Mouse (Mus musculus) midbrain, embryonic 16.5 days (tissue): ENCODE measurements around the gene C330007P06Rik. TPM values are rescaled to one million over a fixed set of nuclear protein-coding genes. Genes with fewer than 3 reads are reported as not detected.

ENCODE experiments used
- ATAC-seq: fragments of 200-750 bp; cut with Nextera tagmentation; 2 replicates; pipeline ENCODE4 v1.8.0; 2017; ENCODE audit warnings: moderate TSS enrichment
- H3K27ac ChIP-seq: fragments of 300-500 bp; sonication (generic); 2 replicates; pipeline ENCODE4 v1.5.1; 2014; ENCODE audit warnings: mild to moderate bottlenecking, low read length, mixed read lengths
- H3K27me3 ChIP-seq: fragments of 300-500 bp; sonication (generic); 2 replicates; pipeline ENCODE4 v1.6.1; 2014; ENCODE audit warnings: low read depth, low read length, mixed read lengths; ENCODE audit not compliant: control insufficient read depth, insufficient read depth
- H3K36me3 ChIP-seq: fragments of 300-500 bp; sonication (generic); 2 replicates; pipeline ENCODE4 v1.6.1; 2014; ENCODE audit warnings: mild to moderate bottlenecking, low read length, moderate library complexity, mixed read lengths; ENCODE audit not compliant: control insufficient read depth, insufficient read depth
- H3K4me1 ChIP-seq: fragments of 300-500 bp; sonication (generic); 2 replicates; pipeline ENCODE4 v1.6.1; 2014; ENCODE audit warnings: mild to moderate bottlenecking, low read length, mixed read lengths; ENCODE audit not compliant: control insufficient read depth, insufficient read depth
- H3K4me2 ChIP-seq: fragments of 300-500 bp; sonication (generic); 2 replicates; pipeline ENCODE4 v1.6.1; 2014; ENCODE audit warnings: mild to moderate bottlenecking, low read length, mixed read lengths
- H3K4me3 ChIP-seq: fragments of 300-500 bp; sonication (generic); 2 replicates; pipeline ENCODE4 v1.5.1; 2014; ENCODE audit warnings: low read depth, mild to moderate bottlenecking, low read length, moderate library complexity, mixed read lengths
- H3K9ac ChIP-seq: fragments of 300-500 bp; sonication (generic); 2 replicates; pipeline ENCODE4 v1.6.1; 2014; ENCODE audit warnings: low read depth, low read length, mixed read lengths
- H3K9me3 ChIP-seq: fragments of 300-500 bp; sonication (generic); replicated peaks from 2 replicates; pipeline ENCODE4 v1.6.1; 2014; ENCODE audit warnings: mild to moderate bottlenecking, low read length, mixed read lengths; ENCODE audit not compliant: control insufficient read depth, poor library complexity, severe bottlenecking
- WGBS: fragments of 180-500 bp; shearing (Covaris S2); extraction: QIAGEN DNeasy Blood & Tissue Kit; methylation state at CpG from one replicate; pipeline ENCODE4 v1.1.7; 2014; 5-methylcytosine and 5-hydroxymethylcytosine counted together
- polyA plus RNA-seq: library from polyadenylated mRNA; unstranded; fragments of >200 nt; fragmentation: Nextera tagmentation; extraction: Ambion mirVana; gene quantifications from 2 replicates; pipeline ENCODE4 v1.2.1, GENCODE M21; 2015

C330007P06Rik gene
- polyA plus RNA-seq, 1 experiment from 2014 or later: 20.9 TPM

DNA sequence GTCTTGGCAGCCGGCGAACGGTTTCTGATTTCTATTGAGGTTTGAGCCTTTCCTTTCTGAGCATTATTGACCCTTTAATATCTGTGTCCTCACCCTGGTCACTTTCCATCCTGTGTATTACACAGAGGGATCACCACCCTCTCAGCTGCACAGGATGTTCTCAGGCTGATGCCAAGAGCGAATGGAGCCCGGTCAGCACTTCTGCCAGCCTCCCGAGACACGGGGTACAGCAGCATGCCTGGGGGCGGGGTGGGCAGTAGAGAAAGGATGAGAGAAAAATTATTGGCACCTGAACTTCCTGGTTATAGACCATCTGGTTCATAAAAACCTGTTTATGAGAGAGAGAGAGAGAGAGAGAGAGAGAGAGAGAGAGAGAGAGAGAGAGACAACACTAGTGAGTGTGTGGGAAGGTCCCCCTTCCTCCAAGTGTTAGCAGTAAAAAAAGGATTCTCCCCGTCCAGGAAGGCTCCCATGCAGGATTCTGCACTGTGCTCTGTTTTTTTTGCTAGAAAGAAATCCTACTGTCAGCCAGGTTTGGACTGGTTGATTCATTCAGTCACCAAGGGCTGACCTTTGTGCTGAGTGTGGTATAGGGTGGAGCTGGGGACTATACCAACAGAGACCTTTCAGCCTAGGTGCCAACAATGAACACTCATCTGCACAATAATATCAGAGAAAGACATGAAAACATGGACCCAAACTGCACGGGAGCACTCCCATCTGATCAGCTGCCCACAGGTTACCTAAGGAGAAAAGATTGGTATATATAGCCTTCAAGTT lies 49.8 kb downstream of the C330007P06Rik start:
- no peak overlapping the region for H3K4me2 ChIP-seq
- no peak overlapping the region for H3K27ac ChIP-seq
- H3K36me3 ChIP-seq: no peaks in the 10 kb centered on the region
- no peaks in the 10 kb centered on the region for H3K9me3 ChIP-seq
- H3K4me3 ChIP-seq: no peak overlapping the region
- WGBS: 84% methylated on average over 10 of the region's 10 CpGs
- H3K27me3 ChIP-seq: no peaks in the 10 kb centered on the region
- no peak overlapping the region for H3K9ac ChIP-seq
- no peak for ATAC-seq
- H3K4me1 ChIP-seq: no peaks in the 10 kb centered on the region

DNA sequence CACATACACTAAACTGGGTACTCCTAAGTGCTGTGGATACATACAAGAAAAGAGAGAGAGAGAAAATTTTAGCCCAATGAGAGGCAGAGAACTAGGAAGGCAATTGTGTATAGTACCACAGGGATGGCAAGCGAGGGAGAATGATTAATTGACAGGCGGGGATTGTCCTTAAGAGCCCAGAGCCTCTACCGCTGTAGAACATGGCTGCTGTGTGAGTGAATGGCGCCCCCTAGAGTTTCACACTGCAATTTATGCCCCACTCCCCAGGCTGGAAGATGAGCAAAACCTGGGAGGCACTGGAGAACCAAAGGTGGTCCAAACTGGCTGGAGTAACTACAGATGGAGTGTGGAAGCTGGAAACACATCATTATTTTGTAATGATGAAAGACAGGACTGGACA lies 53.7 kb downstream of the C330007P06Rik start:
- no peak for ATAC-seq
- Histone ChIP-seq H3K27ac (no peak overlapping the region), H3K27me3 (no peaks in the 10 kb centered on the region), H3K4me1 (0 out of 2 replicates have a peak, but pooled peaks cover 2% of the 10 kb centered on the region), H3K9me3 (no peaks in the 10 kb centered on the region), H3K36me3 (no peaks in the 10 kb centered on the region), H3K4me2 (no peak overlapping the region), H3K4me3 (no peak overlapping the region), H3K9ac (no peak overlapping the region)
- 12% methylated on average over 4 of the region's 4 CpGs for WGBS

DNA sequence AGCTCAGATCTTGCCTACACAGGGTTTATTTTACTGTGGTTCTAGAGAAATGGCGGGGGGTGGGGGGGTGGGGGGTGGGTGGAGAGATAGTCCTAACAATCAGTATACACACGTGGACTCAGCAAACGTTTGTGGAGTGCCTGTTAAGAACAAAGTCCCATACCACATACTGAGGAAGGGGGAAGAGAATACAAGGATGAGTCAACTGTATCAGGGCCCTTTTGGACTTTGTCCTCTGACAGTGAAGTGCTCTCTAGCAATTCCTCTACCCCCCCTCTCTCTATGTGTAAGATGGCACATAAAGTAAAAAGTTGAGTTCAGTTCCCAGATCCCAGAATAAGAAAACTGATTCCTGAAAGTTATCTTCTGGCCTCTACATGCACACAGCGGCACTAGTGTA lies 54.3 kb downstream of the C330007P06Rik start:
- ATAC-seq: no peak
- Histone ChIP-seq H3K4me2 (no peak overlapping the region), H3K4me1 (0 out of 2 replicates have a peak, but pooled peaks cover 2% of the 10 kb centered on the region), H3K36me3 (no peaks in the 10 kb centered on the region), H3K9ac (no peak overlapping the region), H3K27ac (no peak overlapping the region), H3K9me3 (no peaks in the 10 kb centered on the region), H3K4me3 (no peak overlapping the region), H3K27me3 (no peaks in the 10 kb centered on the region)
- WGBS: 51% methylated on average over 4 of the region's 4 CpGs

DNA sequence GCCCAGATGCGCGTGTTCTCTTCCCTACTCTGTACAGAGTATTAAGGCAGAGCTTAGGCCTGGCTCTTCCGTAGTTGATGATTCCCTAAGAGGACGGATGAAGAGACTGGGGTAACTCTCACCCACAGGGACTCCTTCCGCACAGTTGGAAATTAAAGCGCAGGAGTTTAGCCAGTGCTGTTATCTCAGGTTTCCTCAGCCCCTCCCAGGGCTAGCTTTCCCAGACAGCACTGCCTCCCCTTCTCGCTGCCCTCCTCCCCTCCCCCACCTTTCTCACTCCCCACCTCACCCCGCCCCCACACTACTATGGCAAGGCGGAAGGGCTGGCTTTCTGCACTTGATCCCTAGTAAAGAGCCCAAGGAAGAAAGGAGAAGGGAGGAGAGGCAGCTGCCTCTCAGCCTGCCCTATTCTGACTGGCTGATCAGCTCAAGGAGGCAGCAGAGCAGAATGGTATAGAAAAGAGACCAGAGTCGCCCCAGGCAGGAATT lies 56.9 kb downstream of the C330007P06Rik start:
- H3K4me3 ChIP-seq: peak overlapping the region; percentile 11; the same call in 1 of the 2 replicates
- ATAC-seq: peak; percentile 80
- no peaks in the 10 kb centered on the region for H3K27me3 ChIP-seq
- 17% methylated on average over 10 of the region's 10 CpGs for WGBS
- no peaks in the 10 kb centered on the region for H3K36me3 ChIP-seq
- H3K9ac ChIP-seq: peak overlapping the region; percentile 41; the same call in 1 of the 2 replicates
- peak overlapping the region; percentile 77 for H3K27ac ChIP-seq
- peak overlapping the region; percentile 46 for H3K4me2 ChIP-seq
- 0 out of 2 replicates have a peak, but pooled peaks cover 2% of the 10 kb centered on the region for H3K4me1 ChIP-seq
- H3K9me3 ChIP-seq: no peaks in the 10 kb centered on the region

DNA sequence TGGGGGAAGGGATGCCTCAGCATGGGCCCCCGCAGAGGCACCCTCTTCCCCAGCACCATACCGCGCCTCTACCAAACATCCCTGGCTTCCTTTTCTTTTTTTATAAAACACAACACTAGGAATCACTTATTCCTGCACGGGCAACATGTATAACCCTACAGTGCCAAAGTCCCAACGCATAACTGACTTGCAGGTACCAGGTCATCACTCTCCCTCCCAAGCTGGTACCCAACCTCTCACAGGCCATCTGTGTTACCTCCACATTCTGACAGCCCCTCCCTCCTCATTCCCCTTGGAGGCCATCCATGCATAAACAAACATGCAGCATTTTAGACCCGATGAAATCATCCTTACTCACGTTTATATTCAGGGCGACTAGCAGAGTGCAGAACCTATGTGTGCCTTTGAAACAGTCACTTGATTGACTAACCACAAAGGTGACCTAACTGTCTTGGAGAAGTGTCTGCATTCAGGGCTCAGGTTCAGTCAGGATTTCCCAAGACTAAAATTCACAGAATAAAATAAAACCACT lies 57.5 kb downstream of the C330007P06Rik start:
- ATAC-seq: peak; percentile 50
- WGBS: 36% methylated on average over 8 of the region's 8 CpGs
- Histone ChIP-seq H3K9me3 (no peaks in the 10 kb centered on the region), H3K27ac (peak overlapping the region; percentile 77), H3K4me3 (no peak overlapping the region; the same call in 1 of the 2 replicates), H3K27me3 (no peaks in the 10 kb centered on the region), H3K9ac (no peak overlapping the region), H3K36me3 (no peaks in the 10 kb centered on the region), H3K4me1 (0 out of 2 replicates have a peak, but pooled peaks cover 2% of the 10 kb centered on the region), H3K4me2 (peak overlapping the region; percentile 46)

DNA sequence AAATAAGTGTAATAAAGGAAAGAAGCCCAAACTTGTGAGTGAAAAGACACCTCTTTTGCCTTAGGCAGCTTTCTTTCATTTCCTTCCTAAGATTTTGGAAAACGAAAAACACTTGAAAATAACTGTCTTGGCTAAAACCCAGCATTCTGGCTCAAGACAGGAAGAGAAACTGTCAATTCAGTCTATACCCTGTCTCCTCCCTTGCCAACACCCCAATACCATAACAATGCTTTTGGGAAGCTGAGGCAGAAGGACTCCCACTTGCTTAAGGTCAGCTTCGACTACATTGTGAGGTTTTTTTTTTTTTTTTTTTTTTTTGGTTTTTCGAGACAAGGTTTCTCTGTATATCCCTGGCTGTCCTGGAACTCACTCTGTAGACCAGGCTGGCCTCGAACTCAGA lies 58.5 kb downstream of the C330007P06Rik start:
- WGBS: 80% methylated on average over 2 of the region's 4 CpGs
- no peak overlapping the region for H3K4me3 ChIP-seq
- H3K36me3 ChIP-seq: no peaks in the 10 kb centered on the region
- H3K27ac ChIP-seq: no peak overlapping the region
- H3K4me2 ChIP-seq: no peak overlapping the region
- no peaks in the 10 kb centered on the region for H3K27me3 ChIP-seq
- 0 out of 2 replicates have a peak, but pooled peaks cover 2% of the 10 kb centered on the region for H3K4me1 ChIP-seq
- no peak for ATAC-seq
- H3K9ac ChIP-seq: no peak overlapping the region
- H3K9me3 ChIP-seq: no peaks in the 10 kb centered on the region

DNA sequence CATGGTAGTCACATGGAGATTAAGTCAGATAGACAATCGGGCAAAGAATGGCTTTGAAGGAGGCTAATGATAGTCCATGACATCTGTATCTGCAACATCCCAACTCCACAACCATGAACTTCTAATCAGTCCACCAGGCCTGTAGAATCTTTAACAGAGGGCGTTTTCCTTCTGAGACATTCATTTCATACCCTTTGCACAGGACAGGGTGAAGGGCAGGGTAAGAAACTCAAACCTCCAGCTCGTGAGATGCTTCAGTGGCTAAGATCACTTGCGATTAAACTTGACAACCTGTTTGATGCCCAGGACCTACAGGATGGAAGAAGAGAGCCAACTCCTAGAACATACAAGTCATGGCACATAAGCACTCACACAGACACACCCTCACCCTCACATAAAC lies 58.9 kb downstream of the C330007P06Rik start:
- ATAC-seq: no peak
- Histone ChIP-seq H3K9me3 (no peaks in the 10 kb centered on the region), H3K27ac (no peak overlapping the region), H3K36me3 (no peaks in the 10 kb centered on the region), H3K9ac (no peak overlapping the region), H3K4me1 (0 out of 2 replicates have a peak, but pooled peaks cover 2% of the 10 kb centered on the region), H3K4me3 (no peak overlapping the region), H3K4me2 (no peak overlapping the region), H3K27me3 (no peaks in the 10 kb centered on the region)
- 84% methylated on average over 4 of the region's 4 CpGs for WGBS

DNA sequence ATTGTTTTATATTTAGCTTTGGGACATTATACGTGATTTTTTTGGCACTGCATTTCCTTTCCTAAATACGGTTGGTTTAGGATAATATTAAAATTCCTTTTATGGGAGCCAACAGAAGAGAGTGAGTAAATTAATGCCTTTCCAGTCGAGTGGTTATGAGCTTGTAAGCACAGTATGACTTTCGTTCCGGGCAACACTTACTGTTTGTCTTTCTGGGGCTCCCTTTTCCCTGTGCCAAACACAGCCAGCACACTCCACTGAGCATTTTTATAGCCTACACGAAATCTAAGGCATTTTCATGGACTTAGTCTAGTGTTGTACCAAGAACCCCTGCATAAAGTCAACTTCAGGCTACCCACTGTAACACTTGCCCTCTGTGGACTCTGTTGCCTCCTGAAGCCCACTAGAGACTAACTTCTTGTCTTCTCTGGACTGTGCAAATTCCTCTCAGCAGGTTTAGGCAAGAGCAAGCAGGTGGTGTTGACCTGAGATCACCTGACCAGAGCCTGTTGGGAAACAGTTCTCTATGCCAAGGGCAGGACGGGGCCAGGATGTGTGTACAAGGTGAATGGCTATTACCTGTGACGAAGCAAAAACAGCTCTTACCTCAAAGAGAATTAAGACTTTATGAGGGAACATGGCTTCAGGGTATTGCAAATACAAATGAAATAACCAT lies 59.6 kb downstream of the C330007P06Rik start:
- no peak for ATAC-seq
- no peaks in the 10 kb centered on the region for H3K27me3 ChIP-seq
- WGBS: 83% methylated on average over 8 of the region's 8 CpGs

More for the DNA sequence above, 59.6 kb downstream of the C330007P06Rik start:
- Histone ChIP-seq H3K36me3 (no peaks in the 10 kb centered on the region), H3K4me2 (no peak overlapping the region), H3K9ac (no peak overlapping the region), H3K9me3 (no peaks in the 10 kb centered on the region), H3K27ac (no peak overlapping the region), H3K4me3 (no peak overlapping the region), H3K4me1 (0 out of 2 replicates have a peak, but pooled peaks cover 2% of the 10 kb centered on the region)
